Mouse (Mus musculus): ENCODE data around the gene Esrrg. TPM values are rescaled to one million over a fixed set of nuclear protein-coding genes. Genes with fewer than 3 reads are reported as not detected.

Gene Esrrg
- total and polyA plus RNA-seq, 2 experiments: 1.1 to 4.2 TPM

GRCm38 (mm10) chr1:188221226-188221792 lies 612.7 kb downstream of the Esrrg start:
- H3K36me3 ChIP-seq (ENCODE audit: control insufficient read depth, insufficient read depth, low read length): no peaks in the 10 kb centered on the region
- peak; percentile 35 for DNase-seq (ENCODE audit: extremely low read depth, low read depth, low spot score)
- no peaks in the 10 kb centered on the region for H3K27me3 ChIP-seq (ENCODE audit: control insufficient read depth, insufficient read depth, low read length)
- no peaks in the 10 kb centered on the region for H3K79me2 ChIP-seq (ENCODE audit: control insufficient read depth, insufficient read depth, low read length)
- no peak overlapping the region for H3K4me3 ChIP-seq (ENCODE audit: insufficient read depth, low read depth, low read length)
- TF ChIP-seq CTCF (IDR thresholded peaks at IDR 0.05; ENCODE audit: low read depth, low read length) (no peak), POLR2A (IDR thresholded peaks at IDR 0.05; ENCODE audit: extremely low read depth, insufficient read depth, low read length) (no peak)
- 68% methylated on average over 4 of the region's 4 CpGs for WGBS
- H3K4me1 ChIP-seq (ENCODE audit: control insufficient read depth, insufficient read depth, low read length): no peaks in the 10 kb centered on the region
- H3K27ac ChIP-seq (replicated peaks; ENCODE audit: insufficient read depth, low read depth, low read length): no peak overlapping the region
- no peak overlapping the region for H3K9ac ChIP-seq (ENCODE audit: low read depth, low read length)

GRCm38 (mm10) chr1:188233036-188233724 lies 624.6 kb downstream of the Esrrg start:
- no peak overlapping the region for H3K27ac ChIP-seq (replicated peaks; ENCODE audit: insufficient read depth, low read depth, low read length)
- H3K79me2 ChIP-seq (ENCODE audit: control insufficient read depth, insufficient read depth, low read length): no peaks in the 10 kb centered on the region
- H3K4me1 ChIP-seq (ENCODE audit: control insufficient read depth, insufficient read depth, low read length): no peaks in the 10 kb centered on the region
- H3K27me3 ChIP-seq (ENCODE audit: control insufficient read depth, insufficient read depth, low read length): no peaks in the 10 kb centered on the region
- no peak overlapping the region for H3K9ac ChIP-seq (ENCODE audit: low read depth, low read length)
- no peaks in the 10 kb centered on the region for H3K36me3 ChIP-seq (ENCODE audit: control insufficient read depth, insufficient read depth, low read length)
- no peak overlapping the region for H3K4me3 ChIP-seq (ENCODE audit: insufficient read depth, low read depth, low read length)
- no peak for TF ChIP-seq CTCF (IDR thresholded peaks at IDR 0.05; ENCODE audit: low read depth, low read length)
- TF ChIP-seq POLR2A (IDR thresholded peaks at IDR 0.05; ENCODE audit: extremely low read depth, insufficient read depth, low read length): no peak
- DNase-seq (ENCODE audit: extremely low read depth, low read depth, low spot score): no peak
- WGBS: 84% methylated on average over 5 of the region's 5 CpGs

- no peak for DNase-seq (ENCODE audit: extremely low read depth, low read depth, low spot score)
- H3K27ac ChIP-seq (replicated peaks; ENCODE audit: insufficient read depth, low read depth, low read length): no peak overlapping the region
Observed at GRCm38 (mm10) chr1:188238636-188239035, 630.0 kb downstream of the Esrrg start.

GRCm38 (mm10) chr1:188241766-188242165 lies 633.2 kb downstream of the Esrrg start:
- DNase-seq (ENCODE audit: extremely low read depth, low read depth, low spot score): no peak
- H3K4me3 ChIP-seq (ENCODE audit: insufficient read depth, low read depth, low read length): no peak overlapping the region
- no peak for TF ChIP-seq POLR2A (IDR thresholded peaks at IDR 0.05; ENCODE audit: extremely low read depth, insufficient read depth, low read length)
- no peak for TF ChIP-seq CTCF (IDR thresholded peaks at IDR 0.05; ENCODE audit: low read depth, low read length)
- no peak overlapping the region for H3K9ac ChIP-seq (ENCODE audit: low read depth, low read length)
- WGBS: 92% methylated on average over 10 of the region's 10 CpGs
- no peaks in the 10 kb centered on the region for H3K4me1 ChIP-seq (ENCODE audit: control insufficient read depth, insufficient read depth, low read length)
- no peaks in the 10 kb centered on the region for H3K79me2 ChIP-seq (ENCODE audit: control insufficient read depth, insufficient read depth, low read length)
- no peak overlapping the region for H3K27ac ChIP-seq (replicated peaks; ENCODE audit: insufficient read depth, low read depth, low read length)
- no peaks in the 10 kb centered on the region for H3K36me3 ChIP-seq (ENCODE audit: control insufficient read depth, insufficient read depth, low read length)
- no peaks in the 10 kb centered on the region for H3K27me3 ChIP-seq (ENCODE audit: control insufficient read depth, insufficient read depth, low read length)

More at GRCm38 (mm10) chr1:188238636-188239035, 630.0 kb downstream of the Esrrg start:
- Histone ChIP-seq H3K79me2 (ENCODE audit: control insufficient read depth, insufficient read depth, low read length) (no peaks in the 10 kb centered on the region), H3K4me3 (ENCODE audit: insufficient read depth, low read depth, low read length) (no peak overlapping the region), H3K36me3 (ENCODE audit: control insufficient read depth, insufficient read depth, low read length) (no peaks in the 10 kb centered on the region), H3K9ac (ENCODE audit: low read depth, low read length) (no peak overlapping the region), H3K4me1 (ENCODE audit: control insufficient read depth, insufficient read depth, low read length) (no peaks in the 10 kb centered on the region), H3K27me3 (ENCODE audit: control insufficient read depth, insufficient read depth, low read length) (no peaks in the 10 kb centered on the region)
- TF ChIP-seq CTCF (IDR thresholded peaks at IDR 0.05; ENCODE audit: low read depth, low read length) (no peak), POLR2A (IDR thresholded peaks at IDR 0.05; ENCODE audit: extremely low read depth, insufficient read depth, low read length) (no peak)

GRCm38 (mm10) chr1:188257500-188257899 lies 648.9 kb downstream of the Esrrg start:
- no peaks in the 10 kb centered on the region for H3K27me3 ChIP-seq (ENCODE audit: control insufficient read depth, insufficient read depth, low read length)
- WGBS: 91% methylated on average over 7 of the region's 7 CpGs
- TF ChIP-seq CTCF (IDR thresholded peaks at IDR 0.05; ENCODE audit: low read depth, low read length) (no peak), POLR2A (IDR thresholded peaks at IDR 0.05; ENCODE audit: extremely low read depth, insufficient read depth, low read length) (no peak)
- DNase-seq (ENCODE audit: extremely low read depth, low read depth, low spot score): no peak
- no peaks in the 10 kb centered on the region for H3K4me1 ChIP-seq (ENCODE audit: control insufficient read depth, insufficient read depth, low read length)
- no peak overlapping the region for H3K9ac ChIP-seq (ENCODE audit: low read depth, low read length)
- no peaks in the 10 kb centered on the region for H3K36me3 ChIP-seq (ENCODE audit: control insufficient read depth, insufficient read depth, low read length)
- H3K79me2 ChIP-seq (ENCODE audit: control insufficient read depth, insufficient read depth, low read length): no peaks in the 10 kb centered on the region
- no peak overlapping the region for H3K27ac ChIP-seq (replicated peaks; ENCODE audit: insufficient read depth, low read depth, low read length)
- no peak overlapping the region for H3K4me3 ChIP-seq (ENCODE audit: insufficient read depth, low read depth, low read length)

Measured in liver, adult 2 months (tissue).